Mouse (Mus musculus): ENCODE data around the gene Ntm. TPM values are rescaled to one million over a fixed set of nuclear protein-coding genes. Genes with fewer than 3 reads are reported as not detected.

Ntm gene
- total RNA-seq, 2 experiments from 2014 or later: 132 to 134 TPM

- no peak for DNase-seq (ENCODE audit: extremely low spot score in 1 of 2, low spot score in 1 of 2)
These were observed 753.7 kb downstream of the Ntm start for GRCm38 (mm10) chr9:29209243-29209642.

- no peak for DNase-seq (ENCODE audit: extremely low spot score in 1 of 2, low spot score in 1 of 2)
These were observed 754.8 kb downstream of the Ntm start for GRCm38 (mm10) chr9:29208142-29208541.

- DNase-seq (ENCODE audit: extremely low spot score in 1 of 2, low spot score in 1 of 2): no peak
These were observed 757.3 kb downstream of the Ntm start for GRCm38 (mm10) chr9:29205680-29206079.

- peak in 1 of 2 experiments; percentile 34 for DNase-seq (ENCODE audit: extremely low spot score in 1 of 2, low spot score in 1 of 2)
These were observed 760.7 kb downstream of the Ntm start for GRCm38 (mm10) chr9:29202196-29202595.

- DNase-seq (ENCODE audit: extremely low spot score in 1 of 2, low spot score in 1 of 2): peak in 1 of 2 experiments; percentile 30
These were observed 761.5 kb downstream of the Ntm start for GRCm38 (mm10) chr9:29201163-29202053.

GRCm38 (mm10) chr9:29197046-29197445 is 765.9 kb downstream of the Ntm start:
- DNase-seq (ENCODE audit: extremely low spot score in 1 of 2, low spot score in 1 of 2): no peak

GRCm38 (mm10) chr9:29194265-29194664 is 768.7 kb downstream of the Ntm start:
- no peak for DNase-seq (ENCODE audit: extremely low spot score in 1 of 2, low spot score in 1 of 2)

- DNase-seq (ENCODE audit: extremely low spot score in 1 of 2, low spot score in 1 of 2): no peak
These were observed 779.9 kb downstream of the Ntm start for GRCm38 (mm10) chr9:29183011-29183410.

- no peak for DNase-seq (ENCODE audit: extremely low spot score in 1 of 2, low spot score in 1 of 2)
These were observed 781.3 kb downstream of the Ntm start for GRCm38 (mm10) chr9:29181661-29182060.

- DNase-seq (ENCODE audit: extremely low spot score in 1 of 2, low spot score in 1 of 2): no peak
These were observed 797.2 kb downstream of the Ntm start for GRCm38 (mm10) chr9:29165731-29166130.

- no peak for DNase-seq (ENCODE audit: extremely low spot score in 1 of 2, low spot score in 1 of 2)
These were observed 801.8 kb downstream of the Ntm start for GRCm38 (mm10) chr9:29161059-29161642.

GRCm38 (mm10) chr9:29145901-29146300 is 817.0 kb downstream of the Ntm start:
- peak in 1 of 2 experiments; percentile 19 for DNase-seq (ENCODE audit: extremely low spot score in 1 of 2, low spot score in 1 of 2)

GRCm38 (mm10) chr9:29136039-29136438 is 826.9 kb downstream of the Ntm start:
- DNase-seq (ENCODE audit: extremely low spot score in 1 of 2, low spot score in 1 of 2): no peak

GRCm38 (mm10) chr9:29130717-29131292 is 832.1 kb downstream of the Ntm start:
- no peak for DNase-seq (ENCODE audit: extremely low spot score in 1 of 2, low spot score in 1 of 2)

GRCm38 (mm10) chr9:29130316-29130715 is 832.6 kb downstream of the Ntm start:
- DNase-seq (ENCODE audit: extremely low spot score in 1 of 2, low spot score in 1 of 2): no peak

GRCm38 (mm10) chr9:29128416-29128815 is 834.5 kb downstream of the Ntm start:
- DNase-seq (ENCODE audit: extremely low spot score in 1 of 2, low spot score in 1 of 2): no peak

GRCm38 (mm10) chr9:29124455-29124854 is 838.5 kb downstream of the Ntm start:
- no peak for DNase-seq (ENCODE audit: extremely low spot score in 1 of 2, low spot score in 1 of 2)

- DNase-seq (ENCODE audit: extremely low spot score in 1 of 2, low spot score in 1 of 2): no peak
These were observed 839.1 kb downstream of the Ntm start for GRCm38 (mm10) chr9:29123828-29124227.

GRCm38 (mm10) chr9:29117561-29118112 is 845.3 kb downstream of the Ntm start:
- no peak for DNase-seq (ENCODE audit: extremely low spot score in 1 of 2, low spot score in 1 of 2)

GRCm38 (mm10) chr9:29115337-29115736 is 847.6 kb downstream of the Ntm start:
- DNase-seq (ENCODE audit: extremely low spot score in 1 of 2, low spot score in 1 of 2): no peak

- no peak for DNase-seq (ENCODE audit: extremely low spot score in 1 of 2, low spot score in 1 of 2)
These were observed 856.2 kb downstream of the Ntm start for GRCm38 (mm10) chr9:29106771-29107170.
